Mouse (Mus musculus): ENCODE data around the gene Tmem38a. TPM values are rescaled to one million over a fixed set of nuclear protein-coding genes. Genes with fewer than 3 reads are reported as not detected.

Tmem38a gene
- total and polyA plus RNA-seq, 2 experiments from 2014 or later: 37.8 to 40.2 TPM

DNA sequence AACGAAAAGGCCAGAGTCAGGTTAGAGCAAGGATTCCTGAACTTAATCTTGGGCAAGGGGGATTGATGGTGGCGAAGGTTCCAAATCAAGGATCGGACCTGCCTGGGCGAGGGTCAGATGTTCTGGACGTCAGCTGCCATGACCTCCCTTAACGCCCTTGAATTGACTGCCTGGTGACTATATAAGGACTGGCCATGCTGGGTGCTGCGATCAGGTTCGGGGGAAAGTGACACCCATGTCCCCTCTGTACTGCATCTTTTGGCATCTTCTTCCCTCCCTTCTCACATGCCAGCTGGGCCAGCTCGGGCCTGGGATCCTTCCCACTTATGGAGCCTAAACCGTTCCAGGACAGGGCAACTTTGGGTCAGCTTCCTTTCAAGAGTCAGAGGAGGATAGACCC is 652 bp downstream of the Tmem38a start:
- no peak for ATAC-seq

GRCm38 (mm10) chr8:72573450-72573849 is 1.6 kb downstream of the Tmem38a start:
- 68% methylated on average over 6 of the region's 6 CpGs for WGBS
- Histone ChIP-seq H3K36me3 (ENCODE audit: insufficient read depth) (peaks cover 6% of the 10 kb centered on the region), H3K4me1 (ENCODE audit: insufficient read depth) (peaks cover 13% of the 10 kb centered on the region), H3K4me2 (ENCODE audit: low read depth) (peak overlapping the region; percentile 91; the same call in 1 of the 2 replicates), H3K4me3 (ENCODE audit: low read depth, low read length) (no peak overlapping the region), H3K9me3 (ENCODE audit: low read length) (no peaks in the 10 kb centered on the region), H3K27ac (ENCODE audit: low read depth, low read length) (no peak overlapping the region), H3K27me3 (ENCODE audit: insufficient read depth, low read length) (no peaks in the 10 kb centered on the region), H3K9ac (no peak overlapping the region)
- ATAC-seq: no peak
- DNase-seq: no peak
- no peak for TF ChIP-seq CTCF (IDR thresholded peaks at IDR 0.05; ENCODE audit: low read depth)

More for the DNA sequence above, 652 bp downstream of the Tmem38a start:
- H3K4me3 ChIP-seq (ENCODE audit: low read depth, low read length): peak overlapping the region; percentile 70
- peaks cover 15% of the 10 kb centered on the region for H3K36me3 ChIP-seq (ENCODE audit: insufficient read depth)
- no peaks in the 10 kb centered on the region for H3K27me3 ChIP-seq (ENCODE audit: insufficient read depth, low read length)
- H3K9ac ChIP-seq: peak overlapping the region; percentile 62
- H3K9me3 ChIP-seq (ENCODE audit: low read length): no peaks in the 10 kb centered on the region
- peaks cover 13% of the 10 kb centered on the region for H3K4me1 ChIP-seq (ENCODE audit: insufficient read depth)
- 2% methylated on average over 10 of the region's 10 CpGs for WGBS
- peak overlapping the region; percentile 91 for H3K4me2 ChIP-seq (ENCODE audit: low read depth)
- DNase-seq: no peak
- no peak for TF ChIP-seq CTCF (IDR thresholded peaks at IDR 0.05; ENCODE audit: low read depth)
- H3K27ac ChIP-seq (ENCODE audit: low read depth, low read length): no peak overlapping the region

DNA sequence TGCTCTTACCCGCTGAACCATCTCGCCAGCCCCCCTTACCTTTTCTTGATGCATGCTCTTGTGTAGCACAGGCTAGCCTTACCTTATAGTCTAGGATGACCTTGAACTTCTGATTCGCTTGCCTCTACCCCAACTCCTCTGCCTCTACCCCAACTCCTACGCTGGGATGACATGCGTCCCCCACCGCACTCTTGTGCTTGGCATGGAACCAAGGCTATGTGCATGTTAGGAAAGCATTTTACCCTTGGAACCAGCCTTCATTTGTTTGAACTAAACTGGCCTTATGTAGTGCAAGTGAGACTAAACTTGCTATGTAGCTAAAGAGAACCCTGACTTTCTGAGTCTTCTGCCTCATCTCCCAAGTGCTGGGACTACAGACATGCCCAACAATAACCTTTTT is 4.1 kb downstream of the Tmem38a start:
- DNase-seq (no peak), ATAC-seq (no peak)
- no peak for TF ChIP-seq CTCF (IDR thresholded peaks at IDR 0.05; ENCODE audit: low read depth)
- Histone ChIP-seq H3K4me2 (ENCODE audit: low read depth) (no peak overlapping the region), H3K9ac (no peak overlapping the region), H3K4me3 (ENCODE audit: low read depth, low read length) (no peak overlapping the region), H3K27me3 (ENCODE audit: insufficient read depth, low read length) (no peaks in the 10 kb centered on the region), H3K4me1 (ENCODE audit: insufficient read depth) (peaks cover 8% of the 10 kb centered on the region; the same call in 1 of the 2 replicates), H3K27ac (ENCODE audit: low read depth, low read length) (no peak overlapping the region), H3K9me3 (ENCODE audit: low read length) (no peaks in the 10 kb centered on the region), H3K36me3 (ENCODE audit: insufficient read depth) (no peaks in the 10 kb centered on the region)
- WGBS: 94% methylated on average over 6 of the region's 6 CpGs

- ATAC-seq (no peak), DNase-seq (no peak)
- Histone ChIP-seq H3K4me2 (ENCODE audit: low read depth) (no peak overlapping the region), H3K36me3 (ENCODE audit: insufficient read depth) (no peaks in the 10 kb centered on the region), H3K27ac (ENCODE audit: low read depth, low read length) (no peak overlapping the region), H3K9me3 (ENCODE audit: low read length) (no peaks in the 10 kb centered on the region), H3K4me1 (ENCODE audit: insufficient read depth) (peaks cover 8% of the 10 kb centered on the region; the same call in 1 of the 2 replicates), H3K4me3 (ENCODE audit: low read depth, low read length) (no peak overlapping the region), H3K27me3 (ENCODE audit: insufficient read depth, low read length) (no peaks in the 10 kb centered on the region), H3K9ac (no peak overlapping the region)
- TF ChIP-seq CTCF (IDR thresholded peaks at IDR 0.05; ENCODE audit: low read depth): no peak
- WGBS: 74% methylated on average over 3 of the region's 3 CpGs
Measured at GRCm38 (mm10) chr8:72577266-72577665, 5.4 kb downstream of the Tmem38a start.

- H3K4me3 ChIP-seq (ENCODE audit: low read depth, low read length): no peak overlapping the region
- H3K4me2 ChIP-seq (ENCODE audit: low read depth): no peak overlapping the region
- peaks cover under 1% of the 10 kb centered on the region; the same call in 1 of the 2 replicates for H3K4me1 ChIP-seq (ENCODE audit: insufficient read depth)
- H3K9ac ChIP-seq: no peak overlapping the region
- H3K27me3 ChIP-seq (ENCODE audit: insufficient read depth, low read length): no peaks in the 10 kb centered on the region
- no peaks in the 10 kb centered on the region for H3K9me3 ChIP-seq (ENCODE audit: low read length)
- H3K27ac ChIP-seq (ENCODE audit: low read depth, low read length): no peak overlapping the region
- no peak for TF ChIP-seq CTCF (IDR thresholded peaks at IDR 0.05; ENCODE audit: low read depth)
- H3K36me3 ChIP-seq (ENCODE audit: insufficient read depth): no peaks in the 10 kb centered on the region
- no peak for DNase-seq
- WGBS: 68% methylated on average over 1 of the region's 1 CpGs
- no peak for ATAC-seq
Measured at GRCm38 (mm10) chr8:72577941-72578340, 6.1 kb downstream of the Tmem38a start.

GRCm38 (mm10) chr8:72579374-72579773 is 7.5 kb downstream of the Tmem38a start:
- no peak for ATAC-seq
- DNase-seq: no peak
- no peak overlapping the region for H3K27ac ChIP-seq (ENCODE audit: low read depth, low read length)
- H3K36me3 ChIP-seq (ENCODE audit: insufficient read depth): no peaks in the 10 kb centered on the region
- H3K9me3 ChIP-seq (ENCODE audit: low read length): no peaks in the 10 kb centered on the region
- H3K4me1 ChIP-seq (ENCODE audit: insufficient read depth): no peaks in the 10 kb centered on the region
- H3K9ac ChIP-seq: no peak overlapping the region
- no peak overlapping the region for H3K4me2 ChIP-seq (ENCODE audit: low read depth)
- H3K27me3 ChIP-seq (ENCODE audit: insufficient read depth, low read length): no peaks in the 10 kb centered on the region
- TF ChIP-seq CTCF (IDR thresholded peaks at IDR 0.05; ENCODE audit: low read depth): no peak
- 64% methylated on average over 9 of the region's 9 CpGs for WGBS
- no peak overlapping the region for H3K4me3 ChIP-seq (ENCODE audit: low read depth, low read length)

GRCm38 (mm10) chr8:72583056-72583771 is 11.4 kb downstream of the Tmem38a start:
- Histone ChIP-seq H3K36me3 (ENCODE audit: insufficient read depth) (no peaks in the 10 kb centered on the region), H3K4me1 (ENCODE audit: insufficient read depth) (no peaks in the 10 kb centered on the region), H3K4me3 (ENCODE audit: low read depth, low read length) (no peak overlapping the region), H3K9ac (no peak overlapping the region), H3K27ac (ENCODE audit: low read depth, low read length) (no peak overlapping the region), H3K27me3 (ENCODE audit: insufficient read depth, low read length) (no peaks in the 10 kb centered on the region), H3K4me2 (ENCODE audit: low read depth) (no peak overlapping the region), H3K9me3 (ENCODE audit: low read length) (no peaks in the 10 kb centered on the region)
- no peak for TF ChIP-seq CTCF (IDR thresholded peaks at IDR 0.05; ENCODE audit: low read depth)
- WGBS: 84% methylated on average over 7 of the region's 7 CpGs
- DNase-seq: no peak
- no peak for ATAC-seq

All from forebrain, postnatal 0 days (tissue).